ENCODE assay signal across 8 mouse cellular contexts in the genomic region with DNA sequence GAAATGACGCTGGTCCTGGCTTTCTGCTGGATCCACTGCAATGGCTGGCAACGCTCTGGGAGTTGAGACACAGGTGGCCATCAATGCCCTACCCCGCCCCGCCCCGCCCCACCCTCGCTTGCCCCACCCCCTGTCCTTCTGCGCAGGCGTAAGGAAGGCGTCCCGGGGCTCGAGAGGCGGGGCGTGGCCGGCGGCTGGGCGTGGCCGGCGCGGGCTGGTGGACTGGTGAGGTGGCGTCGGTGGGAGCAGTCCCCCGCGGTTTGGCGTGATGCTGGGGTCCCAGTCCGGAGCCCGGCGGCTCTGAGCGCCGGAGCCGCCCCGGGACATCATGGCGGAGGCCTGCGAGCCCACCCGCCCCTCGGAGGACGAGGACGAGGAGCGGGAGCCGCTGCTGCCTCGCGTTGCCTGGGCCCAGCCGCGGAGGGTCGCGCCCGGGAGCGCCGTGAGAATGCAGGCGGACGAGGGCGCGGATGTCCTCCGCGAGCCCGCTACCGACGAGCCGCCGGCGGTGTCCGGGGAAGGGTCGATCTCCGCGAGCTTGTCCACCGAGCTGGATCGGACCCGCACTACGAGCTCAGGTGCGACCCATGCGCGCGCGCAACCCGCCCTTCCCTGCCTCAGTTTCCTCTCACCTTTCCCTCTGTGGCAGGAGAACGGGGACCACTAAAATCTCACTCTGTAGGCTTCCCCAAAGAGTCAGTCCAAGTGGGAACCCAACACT. TPM values are rescaled to one million over a fixed set of nuclear protein-coding genes. Genes with fewer than 3 reads are reported as not detected.
DNase-seq lines count a peak whose midpoint lies in the region; ATAC-seq lines count a peak whose summit lies in the region.

TSS of gene Pi4k2b (plus strand) at position 184 of the 721 bp plus-strand sequence.

- peak; percentile 93 for ATAC-seq in hindbrain, embryonic 12.5 days (ENCODE audit: low FRiP score)

- DNase-seq in MN1 (ENCODE audit: low spot score) = peak; percentile 82
- peak; percentile 23 for DNase-seq in cerebellum, adult 9-11 months
- peak; percentile 17 to 52 for DNase-seq in frontal cortex, postnatal 10 days (ENCODE audit: low spot score in 2 of 2)
- DNase-seq in layer of hippocampus, postnatal 36 days = peak; percentile 52 to 59
- DNase-seq in lung, postnatal 36 days = peak; percentile 89
- DNase-seq in retina, embryonic 14.5 days (ENCODE audit: low spot score) = peak; percentile 82
- peak; percentile 93 for DNase-seq in thymus, postnatal 4 days

- H3K9ac ChIP-seq in hindbrain, embryonic 12.5 days = peak within 1 kb of the TSS; percentile 77

- H3K4me1 ChIP-seq in hindbrain, embryonic 12.5 days = no peaks in the 10 kb centered on the region; the same call in 1 of the 2 replicates

- WGBS in hindbrain, embryonic 12.5 days = under 1% methylated on average over 32 of the region's 75 CpGs

- no peaks in the 10 kb centered on the region for H3K36me3 ChIP-seq in hindbrain, embryonic 12.5 days

- peak within 1 kb of the TSS; percentile 67 for H3K27ac ChIP-seq in hindbrain, embryonic 12.5 days

- H3K4me2 ChIP-seq in hindbrain, embryonic 12.5 days (replicated peaks) = peak within 1 kb of the TSS; percentile 79

- no peaks in the 10 kb centered on the region for H3K27me3 ChIP-seq in hindbrain, embryonic 12.5 days

- H3K4me3 ChIP-seq in hindbrain, embryonic 12.5 days = peak within 1 kb of the TSS; percentile 85

- no peaks in the 10 kb centered on the region for H3K9me3 ChIP-seq in hindbrain, embryonic 12.5 days (replicated peaks)

RNA-seq across cellular contexts. Expression of gene Pi4k2b, which starts in this region (rescaled TPM):
- 18.9 and 20.9 TPM in 2 replicates for polyA plus RNA-seq in hindbrain, embryonic 12.5 days (2016; fragmentation: Nextera tagmentation; extraction: Ambion mirVana)
- 1 to 10 TPM; 2.1 to 2.8 TPM for total RNA-seq in layer of hippocampus, postnatal 36 days (2021)

Comparison
In these comparisons a context has a peak if more than half of its experiments do, and no peak if none do; other contexts are left out.
1. Peak in every context shown above with its lines: DNase-seq, ATAC-seq, H3K4me3 ChIP-seq and H3K27ac ChIP-seq.
2. DNase-seq: peak in every context shown above with its lines; median percentile 93 in thymus, postnatal 4 days; 89 in lung, postnatal 36 days; 82 in MN1; 82 in retina, embryonic 14.5 days; 56 in layer of hippocampus, postnatal 36 days; 34 in frontal cortex, postnatal 10 days; 23 in cerebellum, adult 9-11 months.